Mouse (Mus musculus) urinary bladder, postnatal 14 days (tissue): ENCODE data around the gene Ddb2.
"Not testable (repeated sequence)": the region's sequence is repeated elsewhere in the genome, so short reads cannot be mapped to it uniquely, and the experiment has no call there.

Experiments used
- DNase-seq: peaks from one replicate; pipeline ENCODE4 v3.0.0; 2021; ENCODE audit warnings: low spot score

The Ddb2 gene

GRCm38 (mm10) chr2:91255661-91256150 is 18.9 kb upstream of the Ddb2 start, which contains the start of gene Pacsin3:
Gene Pacsin3, plus strand, starts transcription at chr2:91255954.
- DNase-seq = no peak

- DNase-seq = no peak
These were observed 18.1 kb upstream of the Ddb2 start for GRCm38 (mm10) chr2:91254725-91255380.

GRCm38 (mm10) chr2:91252512-91252911 is 15.7 kb upstream of the Ddb2 start:
- no peak for DNase-seq

- DNase-seq = no peak
These were observed 15.2 kb upstream of the Ddb2 start for GRCm38 (mm10) chr2:91252001-91252400.

- DNase-seq = no peak
These were observed 11.6 kb upstream of the Ddb2 start for GRCm38 (mm10) chr2:91248366-91248765.

- no peak for DNase-seq
These were observed 7.9 kb upstream of the Ddb2 start for GRCm38 (mm10) chr2:91244557-91245228.

GRCm38 (mm10) chr2:91243416-91243815 is 6.6 kb upstream of the Ddb2 start:
- no peak for DNase-seq

GRCm38 (mm10) chr2:91242547-91242946 is 5.8 kb upstream of the Ddb2 start:
- DNase-seq = peak; percentile 14

- DNase-seq = not testable (repeated sequence)
These were observed 814 bp upstream of the Ddb2 start for GRCm38 (mm10) chr2:91237511-91238080.

GRCm38 (mm10) chr2:91229735-91230134 is 7.0 kb downstream of the Ddb2 start:
- DNase-seq = no peak

GRCm38 (mm10) chr2:91223614-91224013 is 13.2 kb downstream of the Ddb2 start:
- DNase-seq = no peak

GRCm38 (mm10) chr2:91220501-91220900 is 16.3 kb downstream of the Ddb2 start:
- DNase-seq = no peak

GRCm38 (mm10) chr2:91217032-91217431 is 19.8 kb downstream of the Ddb2 start:
- no peak for DNase-seq

- DNase-seq = no peak
These were observed 23.5 kb downstream of the Ddb2 start for GRCm38 (mm10) chr2:91213311-91213710.

- DNase-seq = no peak
These were observed 30.5 kb downstream of the Ddb2 start for GRCm38 (mm10) chr2:91206254-91206775.

- DNase-seq = no peak
These were observed 33.7 kb downstream of the Ddb2 start for GRCm38 (mm10) chr2:91202972-91203656.

GRCm38 (mm10) chr2:91202222-91202971 is 34.4 kb downstream of the Ddb2 start, which contains the start of the genes Nr1h3 and Acp2:
Gene Nr1h3, minus strand, starts transcription at chr2:91202834.
Gene Acp2, plus strand, starts transcription at chr2:91202885.
- peak; percentile 90 for DNase-seq

- DNase-seq = no peak
These were observed 37.9 kb downstream of the Ddb2 start for GRCm38 (mm10) chr2:91198888-91199287.

- DNase-seq = peak; percentile 19
These were observed 40.2 kb downstream of the Ddb2 start for GRCm38 (mm10) chr2:91196577-91197001.

GRCm38 (mm10) chr2:91194624-91195332 is 42.0 kb downstream of the Ddb2 start:
- peak; percentile 85 for DNase-seq

GRCm38 (mm10) chr2:91190501-91190900 is 46.3 kb downstream of the Ddb2 start:
- DNase-seq = no peak
